Mouse (Mus musculus): Measurements from ENCODE around the gene Dnajc15. TPM values are rescaled to one million over a fixed set of nuclear protein-coding genes. Genes with fewer than 3 reads are reported as not detected.
A peak's percentile ranks its signal among the peaks of the same experiment; 100 is the strongest.

Gene Dnajc15
- 82.7 and 89.9 TPM in 2 replicates for polyA plus RNA-seq (2015; fragmentation: Nextera tagmentation; extraction: Ambion mirVana)

- Histone ChIP-seq H3K9ac (peak within 1 kb of the TSS; percentile 86), H3K4me2 (peak within 1 kb of the TSS; percentile 85), H3K36me3 (ENCODE audit: poor library complexity, severe bottlenecking) (no peaks in the 10 kb centered on the region), H3K9me3 (replicated peaks) (no peaks in the 10 kb centered on the region), H3K27me3 (no peaks in the 10 kb centered on the region), H3K27ac (no peak within 1 kb of the TSS), H3K4me1 (peaks cover 9% of the 10 kb centered on the region; the same call in 1 of the 2 replicates), H3K4me3 (peak within 1 kb of the TSS; percentile 84)
- ATAC-seq, result peak; percentile 89
- 2% methylated on average over 44 of the region's 44 CpGs for WGBS
Measured at GRCm38 (mm10) chr14:77874304-77875241, at the start of gene Dnajc15. TSS of gene Dnajc15 (minus strand) at chr14:77875125.

GRCm38 (mm10) chr14:77923076-77923865, 48.3 kb upstream of the Dnajc15 start:
- 85% methylated on average over 6 of the region's 6 CpGs for WGBS
- ATAC-seq, result no peak
- no peak overlapping the region for H3K27ac ChIP-seq
- H3K36me3 ChIP-seq (ENCODE audit: poor library complexity, severe bottlenecking), result no peaks in the 10 kb centered on the region
- no peak overlapping the region for H3K9ac ChIP-seq
- H3K27me3 ChIP-seq, result no peaks in the 10 kb centered on the region
- H3K4me3 ChIP-seq, result no peak overlapping the region
- no peak overlapping the region for H3K4me2 ChIP-seq
- no peaks in the 10 kb centered on the region for H3K9me3 ChIP-seq (replicated peaks)
- H3K4me1 ChIP-seq, result peaks cover 8% of the 10 kb centered on the region

DNA sequence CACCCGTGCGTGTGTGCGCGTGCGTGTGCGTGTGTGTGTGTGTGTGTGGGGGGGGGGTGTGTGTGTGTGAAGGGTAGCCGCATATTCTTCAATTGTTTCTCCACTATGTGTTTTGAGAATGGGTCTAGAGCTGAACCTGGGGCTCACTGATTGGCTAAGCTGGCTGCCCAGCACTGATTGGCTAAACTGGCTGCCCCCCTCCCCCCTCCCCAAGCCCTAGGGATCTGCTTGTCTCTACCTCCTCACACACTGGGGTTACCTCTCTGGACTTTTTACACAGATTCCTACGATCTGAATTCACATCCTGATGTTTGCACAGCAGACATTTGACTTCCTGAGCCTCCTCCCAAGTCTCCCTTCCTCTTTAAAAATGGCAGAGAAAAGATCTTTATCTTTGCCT, 46.7 kb upstream of the Dnajc15 start:
- 91% methylated on average over 8 of the region's 8 CpGs for WGBS
- ATAC-seq, result peak; percentile 27; the same call in 1 of the 2 replicates

DNA sequence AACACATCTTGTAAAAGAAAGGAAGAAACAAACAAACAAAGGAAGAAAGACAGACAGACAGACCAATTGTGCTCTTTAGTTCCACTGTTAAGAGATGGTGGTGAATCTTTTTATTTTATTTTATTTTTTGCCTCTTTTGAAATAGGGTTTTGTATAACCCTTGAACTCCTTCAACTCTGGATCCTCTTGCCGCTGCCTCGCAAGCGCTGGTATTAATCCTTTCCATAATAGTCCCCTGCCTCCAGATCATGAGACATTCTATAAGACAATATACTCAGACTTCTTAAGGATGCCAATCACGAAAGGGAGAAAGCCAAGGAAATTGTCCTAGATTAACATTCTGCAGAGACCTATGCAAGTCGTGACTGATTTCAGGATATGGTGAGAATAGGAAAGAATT, 40.9 kb upstream of the Dnajc15 start:
- H3K27ac ChIP-seq, result no peak overlapping the region
- H3K36me3 ChIP-seq (ENCODE audit: poor library complexity, severe bottlenecking), result no peaks in the 10 kb centered on the region
- no peak overlapping the region for H3K9ac ChIP-seq
- no peak for ATAC-seq
- peaks cover 9% of the 10 kb centered on the region; the same call in 1 of the 2 replicates for H3K4me1 ChIP-seq
- no peaks in the 10 kb centered on the region for H3K9me3 ChIP-seq (replicated peaks)
- H3K4me3 ChIP-seq, result no peak overlapping the region
- no peak overlapping the region for H3K4me2 ChIP-seq
- 14% methylated on average over 5 of the region's 5 CpGs for WGBS
- H3K27me3 ChIP-seq, result no peaks in the 10 kb centered on the region

More for the DNA sequence above, 46.7 kb upstream of the Dnajc15 start:
- peaks cover 8% of the 10 kb centered on the region for H3K4me1 ChIP-seq
- H3K4me3 ChIP-seq, result no peak overlapping the region
- H3K36me3 ChIP-seq (ENCODE audit: poor library complexity, severe bottlenecking), result no peaks in the 10 kb centered on the region
- no peaks in the 10 kb centered on the region for H3K9me3 ChIP-seq (replicated peaks)
- no peak overlapping the region for H3K27ac ChIP-seq
- no peak overlapping the region for H3K9ac ChIP-seq
- H3K27me3 ChIP-seq, result no peaks in the 10 kb centered on the region
- H3K4me2 ChIP-seq, result no peak overlapping the region

DNA sequence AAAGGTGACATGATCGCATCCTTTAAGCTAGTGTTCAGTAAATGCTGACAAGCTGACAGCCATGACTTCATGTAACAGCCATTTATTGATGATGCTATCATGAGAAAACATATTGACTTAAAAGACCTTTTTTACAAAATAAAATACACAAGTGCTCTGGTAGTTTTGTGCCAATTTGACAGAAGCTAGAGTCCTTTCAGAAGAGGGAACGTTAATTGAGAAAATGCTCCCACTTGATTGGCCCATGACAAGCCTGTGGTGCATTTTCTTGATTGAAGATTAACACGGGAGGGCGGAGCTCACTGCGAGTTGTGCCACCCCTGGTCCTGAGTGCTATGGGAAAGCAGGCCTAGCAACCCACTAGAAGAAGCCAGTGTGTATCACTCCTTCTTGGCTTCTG, 31.7 kb upstream of the Dnajc15 start:
- no peak overlapping the region for H3K27ac ChIP-seq
- no peak for ATAC-seq
- H3K27me3 ChIP-seq, result no peaks in the 10 kb centered on the region
- H3K4me1 ChIP-seq, result peaks cover 6% of the 10 kb centered on the region; the same call in 1 of the 2 replicates
- no peak overlapping the region for H3K4me2 ChIP-seq
- WGBS, result 84% methylated on average over 5 of the region's 5 CpGs
- no peaks in the 10 kb centered on the region for H3K9me3 ChIP-seq (replicated peaks)
- H3K4me3 ChIP-seq, result no peak overlapping the region
- H3K36me3 ChIP-seq (ENCODE audit: poor library complexity, severe bottlenecking), result no peaks in the 10 kb centered on the region
- no peak overlapping the region for H3K9ac ChIP-seq

DNA sequence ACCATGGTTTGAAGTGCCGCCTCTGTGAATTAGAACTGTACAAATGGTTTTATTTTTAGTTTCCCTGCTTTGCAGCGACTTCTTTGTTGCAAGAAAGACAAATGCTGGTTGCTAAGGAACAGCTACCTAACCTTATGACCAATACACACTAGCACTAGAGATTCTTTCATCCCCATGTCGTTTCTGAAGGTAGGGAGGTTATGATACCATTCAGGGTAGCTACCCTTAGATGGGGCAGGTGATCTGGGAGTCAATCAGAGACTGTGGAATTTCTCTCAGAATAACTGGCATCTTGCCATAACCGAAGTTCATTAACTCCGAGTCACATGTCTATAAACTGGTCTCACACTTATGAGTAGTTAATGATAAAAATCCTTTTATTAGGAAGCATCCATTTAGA, 30.5 kb upstream of the Dnajc15 start:
- no peaks in the 10 kb centered on the region for H3K27me3 ChIP-seq
- no peak overlapping the region for H3K9ac ChIP-seq
- H3K4me3 ChIP-seq, result no peak overlapping the region
- WGBS, result 46% methylated on average over 5 of the region's 5 CpGs
- peaks cover 6% of the 10 kb centered on the region; the same call in 1 of the 2 replicates for H3K4me1 ChIP-seq
- ATAC-seq, result no peak
- H3K36me3 ChIP-seq (ENCODE audit: poor library complexity, severe bottlenecking), result no peaks in the 10 kb centered on the region
- H3K4me2 ChIP-seq, result no peak overlapping the region
- H3K9me3 ChIP-seq (replicated peaks), result no peaks in the 10 kb centered on the region
- no peak overlapping the region for H3K27ac ChIP-seq

DNA sequence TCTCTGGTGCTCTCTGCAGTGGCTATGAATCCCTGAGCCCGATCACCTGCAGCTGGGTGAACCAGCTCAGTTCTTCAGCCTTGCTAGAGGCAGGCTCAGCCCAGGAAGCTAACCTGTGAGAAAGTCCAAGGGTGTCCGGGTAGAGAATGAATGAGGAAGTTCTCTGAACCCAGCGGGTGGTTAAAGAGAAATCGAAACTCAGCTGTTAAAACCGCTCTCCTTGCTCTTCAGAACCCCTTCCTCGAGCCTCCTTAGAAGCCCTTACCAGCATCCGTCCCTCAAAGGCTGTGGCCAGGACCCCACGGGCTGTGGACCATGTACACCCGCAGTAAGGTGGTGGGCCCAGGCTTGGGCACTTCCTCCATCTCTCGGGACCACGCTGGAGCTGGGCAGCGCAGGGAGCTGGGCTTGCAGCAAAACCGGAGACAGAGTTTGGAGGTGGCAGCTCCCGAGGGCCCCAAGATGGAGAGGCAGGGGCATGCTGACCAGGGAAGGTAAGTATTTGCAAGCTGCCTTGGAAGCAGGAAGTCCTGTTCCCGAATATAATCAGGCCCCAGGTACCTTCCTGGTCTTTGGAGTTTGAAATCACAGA, 29.3 kb upstream of the Dnajc15 start, which contains the start of gene Epsti1:
TSS of gene Epsti1 (plus strand) at position 69 of the 592 bp plus-strand sequence.
- 68% methylated on average over 15 of the region's 15 CpGs for WGBS
- no peak for ATAC-seq
- H3K4me2 ChIP-seq, result no peak within 1 kb of the TSS
- no peak within 1 kb of the TSS for H3K4me3 ChIP-seq
- peaks cover 6% of the 10 kb centered on the region; the same call in 1 of the 2 replicates for H3K4me1 ChIP-seq
- H3K27ac ChIP-seq, result no peak within 1 kb of the TSS
- no peaks in the 10 kb centered on the region for H3K9me3 ChIP-seq (replicated peaks)
- H3K36me3 ChIP-seq (ENCODE audit: poor library complexity, severe bottlenecking), result no peaks in the 10 kb centered on the region
- no peaks in the 10 kb centered on the region for H3K27me3 ChIP-seq
- H3K9ac ChIP-seq, result no peak within 1 kb of the TSS

DNA sequence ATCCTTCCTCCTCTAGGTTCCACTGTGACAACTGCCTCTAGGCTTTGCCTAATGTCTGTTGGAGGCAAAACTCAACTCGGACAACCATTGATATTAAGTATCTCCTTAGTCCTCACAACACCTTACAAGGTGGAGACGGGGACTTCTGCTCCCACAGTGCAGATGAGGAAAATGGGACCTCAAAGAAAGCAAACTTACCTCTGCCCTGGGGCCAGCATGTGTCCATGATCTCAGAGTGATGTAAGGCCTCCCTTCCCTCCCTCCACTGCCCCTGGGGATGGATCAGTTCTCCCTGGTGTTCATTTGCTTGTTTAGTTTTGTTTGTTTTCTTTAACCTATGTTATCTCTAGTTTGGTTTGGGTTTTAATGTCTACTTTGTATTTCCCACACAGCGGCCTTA, 27.6 kb upstream of the Dnajc15 start:
- Histone ChIP-seq H3K4me3 (no peak overlapping the region), H3K4me2 (no peak overlapping the region), H3K27me3 (no peaks in the 10 kb centered on the region), H3K27ac (no peak overlapping the region), H3K9me3 (replicated peaks) (no peaks in the 10 kb centered on the region), H3K36me3 (ENCODE audit: poor library complexity, severe bottlenecking) (no peaks in the 10 kb centered on the region), H3K4me1 (peaks cover 6% of the 10 kb centered on the region; the same call in 1 of the 2 replicates), H3K9ac (no peak overlapping the region)
- WGBS, result 91% methylated on average over 3 of the region's 3 CpGs
- ATAC-seq, result no peak

- ATAC-seq, result no peak
- no peaks in the 10 kb centered on the region for H3K27me3 ChIP-seq
- no peaks in the 10 kb centered on the region for H3K36me3 ChIP-seq (ENCODE audit: poor library complexity, severe bottlenecking)
- no peak overlapping the region for H3K4me3 ChIP-seq
- H3K4me2 ChIP-seq, result no peak overlapping the region
- no peak overlapping the region for H3K9ac ChIP-seq
- no peaks in the 10 kb centered on the region for H3K4me1 ChIP-seq
- H3K9me3 ChIP-seq (replicated peaks), result no peaks in the 10 kb centered on the region
- H3K27ac ChIP-seq, result no peak overlapping the region
- 88% methylated on average over 3 of the region's 3 CpGs for WGBS
Measured at GRCm38 (mm10) chr14:77895951-77896350, 21.0 kb upstream of the Dnajc15 start.

DNA sequence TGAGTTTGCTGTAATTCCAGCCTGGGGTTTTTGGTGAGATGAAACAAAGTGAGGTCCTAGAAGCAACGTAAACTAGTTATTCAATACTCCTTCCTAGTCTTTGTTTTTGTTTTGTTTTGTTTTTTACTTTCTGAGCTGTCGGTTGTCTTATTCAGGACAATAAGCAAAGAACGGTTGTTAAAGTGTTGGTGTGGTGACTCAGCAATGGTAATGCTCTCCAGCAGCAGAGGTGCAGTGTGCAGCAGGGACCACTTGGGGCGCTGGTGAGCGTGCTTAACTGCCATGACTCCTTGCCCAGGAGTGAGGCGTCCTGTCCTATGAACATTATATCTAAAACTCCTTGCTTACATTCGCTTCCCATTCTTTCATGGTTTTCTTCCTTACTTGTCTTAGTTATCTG, 15.0 kb upstream of the Dnajc15 start:
- no peak overlapping the region for H3K27ac ChIP-seq
- H3K36me3 ChIP-seq (ENCODE audit: poor library complexity, severe bottlenecking), result no peaks in the 10 kb centered on the region
- H3K4me3 ChIP-seq, result no peak overlapping the region
- ATAC-seq, result no peak
- no peaks in the 10 kb centered on the region for H3K4me1 ChIP-seq
- WGBS, result 88% methylated on average over 7 of the region's 7 CpGs
- H3K9me3 ChIP-seq (replicated peaks), result 0 out of 2 replicates have a peak, but pooled peaks cover 4% of the 10 kb centered on the region
- H3K9ac ChIP-seq, result no peak overlapping the region
- H3K27me3 ChIP-seq, result no peaks in the 10 kb centered on the region
- no peak overlapping the region for H3K4me2 ChIP-seq

GRCm38 (mm10) chr14:77886941-77887340, 12.0 kb upstream of the Dnajc15 start:
- Histone ChIP-seq H3K27me3 (no peaks in the 10 kb centered on the region), H3K9ac (no peak overlapping the region), H3K4me3 (no peak overlapping the region), H3K36me3 (ENCODE audit: poor library complexity, severe bottlenecking) (no peaks in the 10 kb centered on the region), H3K4me2 (no peak overlapping the region), H3K9me3 (replicated peaks) (0 out of 2 replicates have a peak, but pooled peaks cover 4% of the 10 kb centered on the region), H3K27ac (no peak overlapping the region), H3K4me1 (0 out of 2 replicates have a peak, but pooled peaks cover 2% of the 10 kb centered on the region)
- ATAC-seq, result no peak
- 92% methylated on average over 4 of the region's 4 CpGs for WGBS

Data from forebrain, embryonic 13.5 days (tissue).